Mouse (Mus musculus): ENCODE measurements around the gene Bcdin3d.
A peak's percentile ranks its signal among the peaks of the same experiment; 100 is the strongest.

Gene Bcdin3d

GRCm38 (mm10) chr15:99440816-99441457, 33.6 kb downstream of the Bcdin3d start:
- DNase-seq (ENCODE audit: low read depth, low spot score) = no peak

- peak; percentile 39 for DNase-seq (ENCODE audit: low read depth, low spot score)
Measured at GRCm38 (mm10) chr15:99440112-99440815, 34.3 kb downstream of the Bcdin3d start.

- peak; percentile 75 for DNase-seq (ENCODE audit: low read depth, low spot score)
Measured at GRCm38 (mm10) chr15:99438966-99439698, 35.4 kb downstream of the Bcdin3d start.

GRCm38 (mm10) chr15:99433913-99434312, 40.6 kb downstream of the Bcdin3d start:
- DNase-seq (ENCODE audit: low read depth, low spot score) = no peak

GRCm38 (mm10) chr15:99433081-99433718, 41.3 kb downstream of the Bcdin3d start:
- DNase-seq (ENCODE audit: low read depth, low spot score) = no peak

GRCm38 (mm10) chr15:99431967-99432366, 42.6 kb downstream of the Bcdin3d start:
- peak; percentile 70 for DNase-seq (ENCODE audit: low read depth, low spot score)

- DNase-seq (ENCODE audit: low read depth, low spot score) = no peak
Measured at GRCm38 (mm10) chr15:99431504-99431903, 43.0 kb downstream of the Bcdin3d start.

GRCm38 (mm10) chr15:99431063-99431462, 43.5 kb downstream of the Bcdin3d start:
- DNase-seq (ENCODE audit: low read depth, low spot score) = no peak

- DNase-seq (ENCODE audit: low read depth, low spot score) = no peak
Measured at GRCm38 (mm10) chr15:99430394-99430793, 44.1 kb downstream of the Bcdin3d start.

GRCm38 (mm10) chr15:99423884-99424283, 50.6 kb downstream of the Bcdin3d start:
- no peak for DNase-seq (ENCODE audit: low read depth, low spot score)

GRCm38 (mm10) chr15:99423131-99423530, 51.4 kb downstream of the Bcdin3d start:
- DNase-seq (ENCODE audit: low read depth, low spot score) = no peak

GRCm38 (mm10) chr15:99422551-99422950, 52.0 kb downstream of the Bcdin3d start:
- DNase-seq (ENCODE audit: low read depth, low spot score) = no peak

GRCm38 (mm10) chr15:99421676-99422075, 52.9 kb downstream of the Bcdin3d start:
- no peak for DNase-seq (ENCODE audit: low read depth, low spot score)

- peak; percentile 66 for DNase-seq (ENCODE audit: low read depth, low spot score)
Measured at GRCm38 (mm10) chr15:99421152-99421551, 53.4 kb downstream of the Bcdin3d start.

- DNase-seq (ENCODE audit: low read depth, low spot score) = peak; percentile 88
Measured at GRCm38 (mm10) chr15:99420521-99421014, 54.0 kb downstream of the Bcdin3d start.

GRCm38 (mm10) chr15:99420101-99420500, 54.4 kb downstream of the Bcdin3d start:
- no peak for DNase-seq (ENCODE audit: low read depth, low spot score)
